Mouse (Mus musculus) intestine, embryonic 16.5 days (tissue): ENCODE measurements around the gene Mpv17l2. TPM values are rescaled to one million over a fixed set of nuclear protein-coding genes. Genes with fewer than 3 reads are reported as not detected.

Experiments used
- ATAC-seq: fragments of 200-750 bp; cut with Nextera tagmentation; 2 replicates; pipeline ENCODE4 v1.8.0; 2017; ENCODE audit warnings: moderate TSS enrichment, moderate library complexity
- H3K27ac ChIP-seq: fragments of 300-500 bp; sonication (generic); 2 replicates; pipeline ENCODE4 v1.5.1; 2014; ENCODE audit warnings: mild to moderate bottlenecking, low read length
- H3K27me3 ChIP-seq: fragments of 300-500 bp; sonication (generic); replicated peaks from 2 replicates; pipeline ENCODE4 v1.6.1; 2014; ENCODE audit warnings: low read length, control low read depth, mixed read lengths; ENCODE audit not compliant: control insufficient read depth, insufficient read depth
- H3K36me3 ChIP-seq: fragments of 300-500 bp; sonication (generic); 2 replicates; pipeline ENCODE4 v1.6.1; 2014; ENCODE audit warnings: low read length, control low read depth; ENCODE audit not compliant: control insufficient read depth, insufficient read depth
- H3K4me1 ChIP-seq: fragments of 300-500 bp; sonication (generic); 2 replicates; pipeline ENCODE4 v1.6.1; 2014; ENCODE audit warnings: low read length, control low read depth, mixed read lengths; ENCODE audit not compliant: control insufficient read depth, insufficient read depth
- H3K4me2 ChIP-seq: fragments of 300-500 bp; sonication (generic); 2 replicates; pipeline ENCODE4 v1.6.1; 2014; ENCODE audit warnings: low read depth, low read length, control low read depth
- H3K4me3 ChIP-seq: fragments of 300-500 bp; sonication (generic); 2 replicates; pipeline ENCODE4 v1.5.1; 2014; ENCODE audit warnings: mild to moderate bottlenecking, low read length
- H3K9ac ChIP-seq: fragments of 300-500 bp; sonication (generic); 2 replicates; pipeline ENCODE4 v1.6.1; 2014; ENCODE audit warnings: low read depth, low read length
- H3K9me3 ChIP-seq: fragments of 300-500 bp; sonication (generic); 2 replicates; pipeline ENCODE4 v1.6.1; 2016; ENCODE audit warnings: low read length, control low read depth; ENCODE audit not compliant: control insufficient read depth
- whole genome bisulfite sequencing: fragments of 180-500 bp; shearing (Covaris S2); extraction: QIAGEN DNeasy Blood & Tissue Kit; methylation state at CpG from one replicate; pipeline ENCODE4 v1.1.7; 2014; 5-methylcytosine and 5-hydroxymethylcytosine counted together
- polyA plus RNA-seq: library from polyadenylated mRNA; unstranded; fragments of >200 nt; fragmentation: Nextera tagmentation; extraction: Ambion mirVana; gene quantifications from 2 replicates; pipeline ENCODE4 v1.2.1, GENCODE M21; 2015

Mpv17l2 gene
- polyA plus RNA-seq, 1 experiment from 2014 or later = 79.8 TPM

- Histone ChIP-seq H3K9ac (0 out of 2 replicates have a peak overlapping the region, but pooled peaks have one; percentile 19), H3K9me3 (no peaks in the 10 kb centered on the region), H3K4me1 (peaks cover 12% of the 10 kb centered on the region), H3K27me3 (0 out of 2 replicates have a peak, but pooled peaks cover 1% of the 10 kb centered on the region), H3K36me3 (no peaks in the 10 kb centered on the region), H3K4me3 (no peak overlapping the region), H3K27ac (no peak overlapping the region), H3K4me2 (no peak overlapping the region)
- ATAC-seq = no peak
- 89% methylated on average over 8 of the region's 8 CpGs for WGBS
Observed at GRCm38 (mm10) chr8:70721601-70722000, 39.1 kb downstream of the Mpv17l2 start.

GRCm38 (mm10) chr8:70720739-70721138, 40.0 kb downstream of the Mpv17l2 start:
- H3K36me3 ChIP-seq = no peaks in the 10 kb centered on the region
- no peak overlapping the region for H3K4me2 ChIP-seq
- 6% methylated on average over 3 of the region's 3 CpGs for WGBS
- ATAC-seq = no peak
- no peaks in the 10 kb centered on the region for H3K9me3 ChIP-seq
- H3K4me3 ChIP-seq = no peak overlapping the region
- peaks cover 12% of the 10 kb centered on the region for H3K4me1 ChIP-seq
- H3K27me3 ChIP-seq = no peaks in the 10 kb centered on the region
- no peak overlapping the region for H3K27ac ChIP-seq
- no peak overlapping the region for H3K9ac ChIP-seq

- 46% methylated on average over 9 of the region's 9 CpGs for WGBS
- peak; percentile 20 for ATAC-seq
- Histone ChIP-seq H3K4me3 (no peak overlapping the region), H3K4me1 (peaks cover 12% of the 10 kb centered on the region), H3K9me3 (no peaks in the 10 kb centered on the region), H3K9ac (no peak overlapping the region), H3K36me3 (no peaks in the 10 kb centered on the region), H3K4me2 (no peak overlapping the region), H3K27me3 (no peaks in the 10 kb centered on the region), H3K27ac (peak overlapping the region; percentile 20; the same call in 1 of the 2 replicates)
Observed at GRCm38 (mm10) chr8:70719796-70720270, 40.9 kb downstream of the Mpv17l2 start.

GRCm38 (mm10) chr8:70718297-70718696, 42.4 kb downstream of the Mpv17l2 start, which contains the start of gene Gm3336:
TSS of gene Gm3336 (plus strand) at chr8:70718543.
- H3K36me3 ChIP-seq = no peaks in the 10 kb centered on the region
- H3K9ac ChIP-seq = no peak within 1 kb of the TSS
- under 1% methylated on average over 19 of the region's 19 CpGs for WGBS
- peak within 1 kb of the TSS; percentile 14; the same call in 1 of the 2 replicates for H3K4me3 ChIP-seq
- H3K4me2 ChIP-seq = 0 out of 2 replicates have a peak within 1 kb of the TSS, but pooled peaks have one; percentile 27
- H3K27ac ChIP-seq = no peak within 1 kb of the TSS
- peaks cover 2% of the 10 kb centered on the region; the same call in 1 of the 2 replicates for H3K4me1 ChIP-seq
- H3K27me3 ChIP-seq = no peaks in the 10 kb centered on the region
- ATAC-seq = peak; percentile 58
- no peaks in the 10 kb centered on the region for H3K9me3 ChIP-seq

- no peaks in the 10 kb centered on the region for H3K27me3 ChIP-seq
- H3K9me3 ChIP-seq = no peaks in the 10 kb centered on the region
- H3K27ac ChIP-seq = no peak overlapping the region
- H3K4me3 ChIP-seq = no peak overlapping the region
- ATAC-seq = no peak
- 83% methylated on average over 40 of the region's 40 CpGs for WGBS
- no peaks in the 10 kb centered on the region for H3K36me3 ChIP-seq
- no peak overlapping the region for H3K4me2 ChIP-seq
- H3K4me1 ChIP-seq = no peaks in the 10 kb centered on the region
- no peak overlapping the region for H3K9ac ChIP-seq
Observed at GRCm38 (mm10) chr8:70716521-70717400, 44.0 kb downstream of the Mpv17l2 start.

- ATAC-seq = no peak
- no peak overlapping the region for H3K27ac ChIP-seq
- WGBS = 58% methylated on average over 2 of the region's 2 CpGs
Observed at GRCm38 (mm10) chr8:70715086-70715485, 45.7 kb downstream of the Mpv17l2 start.

GRCm38 (mm10) chr8:70713991-70714390, 46.8 kb downstream of the Mpv17l2 start:
- Histone ChIP-seq H3K4me3 (no peak overlapping the region), H3K36me3 (no peaks in the 10 kb centered on the region), H3K9me3 (no peaks in the 10 kb centered on the region), H3K27me3 (no peaks in the 10 kb centered on the region), H3K4me1 (no peaks in the 10 kb centered on the region), H3K9ac (no peak overlapping the region), H3K27ac (no peak overlapping the region), H3K4me2 (no peak overlapping the region)
- 82% methylated on average over 7 of the region's 7 CpGs for WGBS
- ATAC-seq = no peak

More at GRCm38 (mm10) chr8:70715086-70715485, 45.7 kb downstream of the Mpv17l2 start:
- Histone ChIP-seq H3K27me3 (no peaks in the 10 kb centered on the region), H3K9ac (no peak overlapping the region), H3K4me3 (no peak overlapping the region), H3K9me3 (no peaks in the 10 kb centered on the region), H3K4me1 (no peaks in the 10 kb centered on the region), H3K36me3 (no peaks in the 10 kb centered on the region), H3K4me2 (no peak overlapping the region)

GRCm38 (mm10) chr8:70711041-70711440, 49.7 kb downstream of the Mpv17l2 start:
- Histone ChIP-seq H3K27ac (no peak overlapping the region), H3K4me1 (no peaks in the 10 kb centered on the region), H3K9me3 (no peaks in the 10 kb centered on the region), H3K4me3 (no peak overlapping the region), H3K27me3 (no peaks in the 10 kb centered on the region), H3K9ac (no peak overlapping the region), H3K36me3 (no peaks in the 10 kb centered on the region), H3K4me2 (no peak overlapping the region)
- WGBS = 84% methylated on average over 11 of the region's 11 CpGs
- ATAC-seq = no peak

GRCm38 (mm10) chr8:70710296-70710695, 50.5 kb downstream of the Mpv17l2 start:
- no peaks in the 10 kb centered on the region for H3K36me3 ChIP-seq
- WGBS = 95% methylated on average over 1 of the region's 1 CpGs
- ATAC-seq = no peak
- H3K27ac ChIP-seq = no peak overlapping the region
- H3K4me1 ChIP-seq = no peaks in the 10 kb centered on the region
- H3K4me3 ChIP-seq = no peak overlapping the region
- H3K27me3 ChIP-seq = no peaks in the 10 kb centered on the region
- H3K9me3 ChIP-seq = no peaks in the 10 kb centered on the region
- H3K9ac ChIP-seq = no peak overlapping the region
- no peak overlapping the region for H3K4me2 ChIP-seq
